10 mouse cellular contexts compared by ENCODE assay signal in genomic region chr7:98537210-98537966, GRCm38 (mm10). TPM values are rescaled to one million over a fixed set of nuclear protein-coding genes. Genes with fewer than 3 reads are reported as not detected.
A peak's percentile ranks its signal among the peaks of the same experiment; 100 is the strongest.
DNase-seq lines count a peak whose midpoint lies in the region; ATAC-seq and TF ChIP-seq lines count a peak whose summit lies in the region.
"Had no signal": no experiment of that assay in that cellular context is flagged by ENCODE, and none has a peak within 500 bp of the region (broad histone marks: within the 10 kb centered on the region; RNA-seq: fewer than 3 reads in every experiment).

No protein-coding gene starts in this region.

- no peak for TF ChIP-seq EP300 in lung, postnatal 0 days (IDR thresholded peaks at IDR 0.05)

- H3K4me3 ChIP-seq in forebrain, embryonic 10.5 days = peak overlapping the region; percentile 8; the same call in 1 of the 2 replicates
- no peak overlapping the region for H3K4me3 ChIP-seq in forebrain, embryonic 16.5 days (replicated peaks; ENCODE audit: low read length)
- no peak overlapping the region for H3K4me3 ChIP-seq in lung, postnatal 0 days (ENCODE audit: low read depth, low read length)
- no peak overlapping the region for H3K4me3 ChIP-seq in lung, adult 2 months (replicated peaks; ENCODE audit: extremely low read depth, low read depth, low read length)
- no peak overlapping the region for H3K4me3 ChIP-seq in limb, embryonic 15.5 days
- H3K4me3 ChIP-seq in left cerebral cortex, adult 2 months = no peak overlapping the region

- WGBS in forebrain, embryonic 10.5 days = 25% methylated on average over 10 of the region's 10 CpGs
- 28% methylated on average over 10 of the region's 10 CpGs for WGBS in forebrain, embryonic 16.5 days
- 28% methylated on average over 10 of the region's 10 CpGs for WGBS in lung, postnatal 0 days
- 51% methylated on average over 9 of the region's 10 CpGs for WGBS in lung, adult 2 months
- WGBS in limb, embryonic 15.5 days = 38% methylated on average over 10 of the region's 10 CpGs

- intact Hi-C loops in left cerebral cortex, adult 2 months (cut with DNase I) = no loop called here

- H3K4me1 ChIP-seq in forebrain, embryonic 10.5 days = peaks cover 22% of the 10 kb centered on the region
- H3K4me1 ChIP-seq in forebrain, embryonic 16.5 days (replicated peaks; ENCODE audit: control insufficient read depth, insufficient read depth, low read length) = peaks cover 6% of the 10 kb centered on the region
- peaks cover 7% of the 10 kb centered on the region; the same call in 1 of the 2 replicates for H3K4me1 ChIP-seq in lung, postnatal 0 days (ENCODE audit: insufficient read depth, low read depth, low read length)
- no peaks in the 10 kb centered on the region; the same call in 1 of the 2 replicates for H3K4me1 ChIP-seq in lung, adult 2 months (ENCODE audit: control insufficient read depth, insufficient read depth, low read length)
- peaks cover 23% of the 10 kb centered on the region for H3K4me1 ChIP-seq in limb, embryonic 15.5 days

- no peak overlapping the region for H3K4me2 ChIP-seq in forebrain, embryonic 16.5 days (ENCODE audit: low read length)
- H3K4me2 ChIP-seq in lung, postnatal 0 days (replicated peaks; ENCODE audit: low read depth, low read length) = no peak overlapping the region
- no peak overlapping the region for H3K4me2 ChIP-seq in limb, embryonic 15.5 days

- H3K27me3 ChIP-seq in forebrain, embryonic 10.5 days (ENCODE audit: poor library complexity, severe bottlenecking) = no peaks in the 10 kb centered on the region
- no peaks in the 10 kb centered on the region for H3K27me3 ChIP-seq in forebrain, embryonic 16.5 days (replicated peaks; ENCODE audit: control insufficient read depth, insufficient read depth, low read length)
- no peaks in the 10 kb centered on the region for H3K27me3 ChIP-seq in lung, postnatal 0 days (replicated peaks; ENCODE audit: insufficient read depth, low read length)
- no peaks in the 10 kb centered on the region for H3K27me3 ChIP-seq in limb, embryonic 15.5 days

- H3K9me3 ChIP-seq in forebrain, embryonic 10.5 days = no peaks in the 10 kb centered on the region
- H3K9me3 ChIP-seq in forebrain, embryonic 16.5 days (ENCODE audit: control insufficient read depth, low read length) = no peaks in the 10 kb centered on the region
- no peaks in the 10 kb centered on the region for H3K9me3 ChIP-seq in lung, postnatal 0 days (ENCODE audit: low read length)
- H3K9me3 ChIP-seq in limb, embryonic 15.5 days = no peaks in the 10 kb centered on the region

- H3K36me3 ChIP-seq in forebrain, embryonic 10.5 days (replicated peaks) = no peaks in the 10 kb centered on the region
- H3K36me3 ChIP-seq in forebrain, embryonic 16.5 days (ENCODE audit: control insufficient read depth, insufficient read depth) = no peaks in the 10 kb centered on the region
- no peaks in the 10 kb centered on the region for H3K36me3 ChIP-seq in lung, postnatal 0 days (ENCODE audit: insufficient read depth, low read length)
- no peaks in the 10 kb centered on the region for H3K36me3 ChIP-seq in limb, embryonic 15.5 days

- no peak overlapping the region for H3K9ac ChIP-seq in forebrain, embryonic 16.5 days (replicated peaks; ENCODE audit: low read depth, low read length)
- H3K9ac ChIP-seq in lung, postnatal 0 days (replicated peaks; ENCODE audit: low read depth) = no peak overlapping the region
- H3K9ac ChIP-seq in limb, embryonic 15.5 days = no peak overlapping the region

- H3K27ac ChIP-seq in forebrain, embryonic 10.5 days = peak overlapping the region; percentile 80
- no peak overlapping the region for H3K27ac ChIP-seq in forebrain, embryonic 16.5 days (ENCODE audit: low read length)
- 0 out of 2 replicates have a peak overlapping the region, but pooled peaks have one; percentile 32 for H3K27ac ChIP-seq in lung, postnatal 0 days (ENCODE audit: low read length)
- peak overlapping the region; percentile 39; the same call in 1 of the 2 replicates for H3K27ac ChIP-seq in limb, embryonic 15.5 days
- no peak overlapping the region for H3K27ac ChIP-seq in left cerebral cortex, adult 2 months

- TF ChIP-seq CTCF in lung, postnatal 0 days (IDR thresholded peaks at IDR 0.05) = no peak
- TF ChIP-seq CTCF in lung, adult 2 months (IDR thresholded peaks at IDR 0.05; ENCODE audit: insufficient read depth, low read length) = no peak
- no peak for TF ChIP-seq CTCF in left cerebral cortex, adult 2 months (IDR thresholded peaks at IDR 0.05)

- TF ChIP-seq POLR2A in lung, adult 2 months (IDR thresholded peaks at IDR 0.05; ENCODE audit: borderline replicate concordance, extremely low read depth, low read depth, low read length) = no peak

- DNase-seq in forebrain, embryonic 10.5 days (ENCODE audit: extremely low spot score, low spot score) = peak; percentile 36
- peak; percentile 67 for DNase-seq in lung, postnatal 0 days (ENCODE audit: low spot score)
- DNase-seq in lung, adult 2 months = no peak
- peak; percentile 45 for DNase-seq in yolk sac, embryonic 10.5 days (ENCODE audit: low spot score)
- no peak for DNase-seq in cerebellum, adult 9-10 months
- DNase-seq in left cerebral cortex, adult 2 months (ENCODE audit: extremely low spot score in 1 of 2, low spot score in 2 of 2) = no peak
- DNase-seq: cerebellum, postnatal 25 days; kidney, adult 18-20 months had no signal

- ATAC-seq in forebrain, embryonic 16.5 days = no peak
- peak; percentile 56 for ATAC-seq in lung, postnatal 0 days
- ATAC-seq in limb, embryonic 15.5 days (ENCODE audit: insufficient number of reproducible peaks, low FRiP score, low TSS enrichment, low read depth) = no peak

RNA-seq across cellular contexts. Expression of gene Lrrc32, which starts 48.3 kb away (rescaled TPM):
- polyA plus RNA-seq in forebrain, embryonic 10.5 days (2016; fragmentation: Nextera tagmentation; extraction: Ambion mirVana) = 4.7 and 4.8 TPM in 2 replicates
- 2.6 and 2.8 TPM in 2 replicates for polyA plus RNA-seq in forebrain, embryonic 16.5 days (2015; fragmentation: Nextera tagmentation; extraction: Ambion mirVana)
- 5.7 and 6.4 TPM in 2 replicates for polyA plus RNA-seq in lung, postnatal 0 days (2015; fragmentation: Nextera tagmentation; extraction: Ambion mirVana)
- polyA plus RNA-seq in lung, adult 2 months (2012; rRNA removed) = 38.4 and 49.3 TPM in 2 replicates
- polyA plus RNA-seq in limb, embryonic 15.5 days (2015; fragmentation: Nextera tagmentation; extraction: Ambion mirVana) = 8.4 and 8.8 TPM in 2 replicates
- 1 to 10 TPM; 5.0 to 8.0 TPM for total RNA-seq in left cerebral cortex, adult 2 months (2021)

Comparison
In these comparisons a context has a peak if more than half of its experiments do, and no peak if none do; other contexts are left out.
1. DNase-seq: peak in forebrain, embryonic 10.5 days (single experiment), lung, postnatal 0 days (single experiment) and yolk sac, embryonic 10.5 days (single experiment); none in lung, adult 2 months (single experiment), cerebellum, adult 9-10 months (single experiment) and left cerebral cortex, adult 2 months (0 of 2).
2. H3K27ac ChIP-seq: peak in forebrain, embryonic 10.5 days (single experiment), lung, postnatal 0 days (single experiment) and limb, embryonic 15.5 days (single experiment); none in forebrain, embryonic 16.5 days (single experiment) and left cerebral cortex, adult 2 months (single experiment).